Mouse (Mus musculus) kidney, adult 2 months (tissue): Measurements from ENCODE around the gene Methig1.

Experiments
- CTCF ChIP-seq: fragments of 200-500 bp; conservative IDR thresholded peaks from 2 replicates; pipeline ENCODE4 v1.5.1; 2011; ENCODE audit warnings: low read depth, mild to moderate bottlenecking, control low read depth, low read length, moderate library complexity, mixed read lengths; ENCODE audit not compliant: insufficient read depth, insufficient read length
- POLR2A ChIP-seq: fragments of 200-500 bp; IDR thresholded peaks from one replicate; pipeline ENCODE4 v1.6.1; 2011; ENCODE audit warnings: low read depth, low read length, control low read depth

GRCm38 (mm10) chr15:100334629-100335028 lies 18.3 kb upstream of the Methig1 start, which contains the start of gene Mettl7a3:
- no peak for TF ChIP-seq POLR2A
- TF ChIP-seq CTCF: no peak
